Mouse (Mus musculus): ENCODE data around the gene Il2ra. TPM values are rescaled to one million over a fixed set of nuclear protein-coding genes. Genes with fewer than 3 reads are reported as not detected.

Il2ra gene
- polyA plus RNA-seq, 1 experiment from 2014 or later = not detected

- H3K9ac ChIP-seq (ENCODE audit: low read depth, low read length) = no peak overlapping the region
- no peak overlapping the region for H3K4me2 ChIP-seq (ENCODE audit: low read length)
- H3K9me3 ChIP-seq (replicated peaks; ENCODE audit: low read length) = no peaks in the 10 kb centered on the region
- no peak for TF ChIP-seq CTCF (IDR thresholded peaks at IDR 0.05; ENCODE audit: low read depth)
- no peak overlapping the region for H3K27ac ChIP-seq
- H3K27me3 ChIP-seq (ENCODE audit: insufficient read depth, low read length) = no peaks in the 10 kb centered on the region
- H3K4me3 ChIP-seq (replicated peaks; ENCODE audit: low read depth, low read length) = no peak overlapping the region
- H3K4me1 ChIP-seq (replicated peaks; ENCODE audit: insufficient read depth, low read length) = no peaks in the 10 kb centered on the region
- DNase-seq (ENCODE audit: low spot score) = no peak
- no peak for ATAC-seq (replicated peaks; ENCODE audit: low FRiP score, low read depth)
- H3K36me3 ChIP-seq (ENCODE audit: insufficient read depth, low read length) = no peaks in the 10 kb centered on the region
- 89% methylated on average over 4 of the region's 4 CpGs for WGBS
Observed at GRCm38 (mm10) chr2:11693352-11693751, 50.7 kb downstream of the Il2ra start.

GRCm38 (mm10) chr2:11694104-11694503, 51.5 kb downstream of the Il2ra start:
- Histone ChIP-seq H3K9ac (ENCODE audit: low read depth, low read length) (no peak overlapping the region), H3K27me3 (ENCODE audit: insufficient read depth, low read length) (no peaks in the 10 kb centered on the region), H3K4me2 (ENCODE audit: low read length) (no peak overlapping the region), H3K36me3 (ENCODE audit: insufficient read depth, low read length) (no peaks in the 10 kb centered on the region), H3K9me3 (replicated peaks; ENCODE audit: low read length) (no peaks in the 10 kb centered on the region), H3K4me3 (replicated peaks; ENCODE audit: low read depth, low read length) (no peak overlapping the region), H3K4me1 (replicated peaks; ENCODE audit: insufficient read depth, low read length) (no peaks in the 10 kb centered on the region), H3K27ac (no peak overlapping the region)
- TF ChIP-seq CTCF (IDR thresholded peaks at IDR 0.05; ENCODE audit: low read depth) = no peak
- WGBS = 67% methylated on average over 2 of the region's 2 CpGs
- ATAC-seq (replicated peaks; ENCODE audit: low FRiP score, low read depth) (peak; percentile 46; the same call in 1 of the 2 replicates), DNase-seq (ENCODE audit: low spot score) (no peak)

DNA sequence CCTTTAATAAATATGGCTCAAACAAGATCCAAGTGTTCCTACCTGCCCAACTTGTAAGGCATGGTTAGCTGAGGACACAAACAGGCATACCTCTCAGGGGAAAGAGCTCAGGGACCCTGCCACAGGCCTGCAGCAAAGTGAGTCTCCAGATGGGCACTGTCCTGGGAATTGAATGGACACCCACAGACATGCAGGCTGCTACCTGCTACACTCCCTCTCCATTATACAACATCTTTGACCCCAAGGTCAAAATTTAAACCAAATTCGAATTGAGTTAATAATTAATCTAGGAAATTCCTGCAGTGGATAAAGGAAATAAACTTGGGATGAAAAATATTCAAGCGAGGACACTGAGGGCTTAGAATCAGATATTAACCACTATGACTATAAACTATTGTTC, 53.3 kb downstream of the Il2ra start:
- H3K4me3 ChIP-seq (replicated peaks; ENCODE audit: low read depth, low read length) = no peak overlapping the region
- no peaks in the 10 kb centered on the region for H3K27me3 ChIP-seq (ENCODE audit: insufficient read depth, low read length)
- no peaks in the 10 kb centered on the region for H3K36me3 ChIP-seq (ENCODE audit: insufficient read depth, low read length)
- H3K9me3 ChIP-seq (replicated peaks; ENCODE audit: low read length) = no peaks in the 10 kb centered on the region
- no peak for TF ChIP-seq CTCF (IDR thresholded peaks at IDR 0.05; ENCODE audit: low read depth)
- ATAC-seq (replicated peaks; ENCODE audit: low FRiP score, low read depth) (no peak), DNase-seq (ENCODE audit: low spot score) (no peak)
- no peak overlapping the region for H3K9ac ChIP-seq (ENCODE audit: low read depth, low read length)
- no peaks in the 10 kb centered on the region for H3K4me1 ChIP-seq (replicated peaks; ENCODE audit: insufficient read depth, low read length)
- no peak overlapping the region for H3K27ac ChIP-seq
- WGBS = 58% methylated on average over 2 of the region's 2 CpGs
- H3K4me2 ChIP-seq (ENCODE audit: low read length) = no peak overlapping the region

DNA sequence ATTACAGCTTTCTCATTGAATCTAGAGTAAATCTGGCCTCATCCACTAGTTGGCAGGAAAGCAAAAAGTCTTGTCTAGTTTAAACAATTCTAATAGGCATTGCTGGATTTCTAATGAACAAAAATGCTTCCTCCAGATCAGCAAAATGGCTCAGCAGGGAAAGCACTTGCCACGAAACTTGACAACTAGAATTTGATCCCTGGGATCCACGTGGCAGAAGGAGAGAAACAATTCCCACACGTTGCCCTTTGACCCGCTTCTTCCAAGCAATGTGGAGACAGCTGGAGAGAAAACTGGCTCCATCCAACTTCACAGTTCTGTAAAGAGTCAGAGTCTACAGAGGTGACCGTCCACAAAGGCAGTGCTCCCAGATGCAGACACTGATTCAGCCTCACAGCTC, 56.4 kb downstream of the Il2ra start:
- no peaks in the 10 kb centered on the region for H3K9me3 ChIP-seq (replicated peaks; ENCODE audit: low read length)
- no peaks in the 10 kb centered on the region for H3K36me3 ChIP-seq (ENCODE audit: insufficient read depth, low read length)

DNA sequence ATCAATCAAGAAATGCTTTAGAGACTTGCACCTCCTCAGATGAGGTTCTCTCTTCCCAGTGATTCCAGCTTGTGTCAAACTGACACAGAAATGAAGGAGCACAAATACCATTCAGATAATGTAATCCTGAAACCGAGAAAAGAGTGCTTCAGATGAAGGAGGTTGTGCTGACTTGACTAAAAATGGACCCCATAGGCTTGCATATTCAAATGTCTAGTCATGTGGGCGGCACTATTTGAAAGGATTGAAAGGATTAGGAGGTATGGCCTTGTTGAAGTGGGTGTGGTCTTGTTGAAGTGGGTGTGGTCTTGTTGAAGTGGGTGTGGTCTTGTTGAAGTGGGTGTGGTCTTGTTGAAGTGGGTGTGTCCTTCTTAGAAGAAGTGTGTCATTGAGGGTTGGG, 57.3 kb downstream of the Il2ra start:
- DNase-seq (ENCODE audit: low spot score) (no peak), ATAC-seq (replicated peaks; ENCODE audit: low FRiP score, low read depth) (no peak)
- Histone ChIP-seq H3K4me3 (replicated peaks; ENCODE audit: low read depth, low read length) (no peak overlapping the region), H3K27ac (no peak overlapping the region), H3K9ac (ENCODE audit: low read depth, low read length) (no peak overlapping the region), H3K4me2 (ENCODE audit: low read length) (no peak overlapping the region), H3K9me3 (replicated peaks; ENCODE audit: low read length) (no peaks in the 10 kb centered on the region), H3K4me1 (replicated peaks; ENCODE audit: insufficient read depth, low read length) (no peaks in the 10 kb centered on the region), H3K27me3 (ENCODE audit: insufficient read depth, low read length) (no peaks in the 10 kb centered on the region), H3K36me3 (ENCODE audit: insufficient read depth, low read length) (no peaks in the 10 kb centered on the region)
- WGBS = 86% methylated on average over 2 of the region's 2 CpGs
- TF ChIP-seq CTCF (IDR thresholded peaks at IDR 0.05; ENCODE audit: low read depth) = no peak

More for the DNA sequence above, 56.4 kb downstream of the Il2ra start:
- ATAC-seq (replicated peaks; ENCODE audit: low FRiP score, low read depth) (no peak), DNase-seq (ENCODE audit: low spot score) (no peak)
- WGBS = 33% methylated on average over 5 of the region's 5 CpGs
- Histone ChIP-seq H3K4me3 (replicated peaks; ENCODE audit: low read depth, low read length) (no peak overlapping the region), H3K27me3 (ENCODE audit: insufficient read depth, low read length) (no peaks in the 10 kb centered on the region), H3K9ac (ENCODE audit: low read depth, low read length) (no peak overlapping the region), H3K4me2 (ENCODE audit: low read length) (no peak overlapping the region), H3K27ac (no peak overlapping the region), H3K4me1 (replicated peaks; ENCODE audit: insufficient read depth, low read length) (no peaks in the 10 kb centered on the region)
- TF ChIP-seq CTCF (IDR thresholded peaks at IDR 0.05; ENCODE audit: low read depth) = no peak

DNA sequence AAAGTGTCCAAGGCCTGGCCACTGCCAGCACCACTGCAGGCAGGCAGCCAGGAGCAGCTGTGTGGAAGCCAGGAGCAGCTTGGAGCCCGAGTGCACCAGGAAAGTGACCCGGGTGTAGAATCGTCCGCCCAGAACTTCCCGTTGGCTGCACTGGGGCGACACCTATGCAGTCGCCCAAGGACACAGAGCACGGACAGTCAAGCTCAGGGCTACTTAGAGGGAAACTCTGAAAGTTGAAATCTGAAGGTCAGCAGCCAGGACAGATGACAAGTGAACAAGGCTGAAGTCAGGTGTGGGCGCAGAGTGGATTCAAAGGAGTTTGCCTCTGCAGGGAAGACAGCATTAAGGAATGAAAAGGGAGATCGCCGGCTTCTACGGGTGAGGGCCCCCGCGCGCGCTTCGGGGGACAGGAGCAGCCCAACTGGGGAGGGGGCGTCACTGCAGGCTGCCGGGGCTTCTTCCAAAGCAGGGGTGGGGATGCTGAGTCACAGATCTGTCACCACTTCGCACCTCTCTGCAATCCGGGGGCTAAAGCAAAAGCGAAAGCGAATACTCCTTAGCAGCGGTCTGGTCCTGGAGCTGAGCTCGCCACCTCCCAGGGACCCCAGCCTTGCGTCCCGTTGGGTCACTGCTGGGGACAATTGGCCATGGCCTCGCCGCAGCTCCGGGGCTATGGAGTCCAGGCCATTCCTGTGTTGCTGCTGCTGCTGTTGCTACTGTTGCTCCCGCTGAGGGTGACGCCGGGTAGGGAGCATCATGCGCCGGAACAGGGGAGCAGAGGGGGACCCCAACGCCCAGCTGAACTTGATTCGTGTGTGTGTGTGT, 62.8 kb downstream of the Il2ra start, which contains the start of gene Il15ra:
Il15ra (plus strand) TSS at position 90 of the 825 bp plus-strand sequence.
- under 1% methylated on average over 37 of the region's 37 CpGs for whole genome bisulfite sequencing
- ATAC-seq (replicated peaks; ENCODE audit: low FRiP score, low read depth) = peak; percentile 75
- TF ChIP-seq CTCF (IDR thresholded peaks at IDR 0.05; ENCODE audit: low read depth) = no peak

More for the DNA sequence above, 62.8 kb downstream of the Il2ra start, which contains the start of gene Il15ra:
- Histone ChIP-seq H3K27me3 (ENCODE audit: insufficient read depth, low read length) (no peaks in the 10 kb centered on the region), H3K4me3 (replicated peaks; ENCODE audit: low read depth, low read length) (peak within 1 kb of the TSS; percentile 71), H3K36me3 (ENCODE audit: insufficient read depth, low read length) (no peaks in the 10 kb centered on the region), H3K9ac (ENCODE audit: low read depth, low read length) (peak within 1 kb of the TSS; percentile 70), H3K4me2 (ENCODE audit: low read length) (peak within 1 kb of the TSS; percentile 97), H3K27ac (peak within 1 kb of the TSS; percentile 14; the same call in 1 of the 2 replicates), H3K9me3 (replicated peaks; ENCODE audit: low read length) (no peaks in the 10 kb centered on the region), H3K4me1 (replicated peaks; ENCODE audit: insufficient read depth, low read length) (no peaks in the 10 kb centered on the region; the same call in 1 of the 2 replicates)
- peak; percentile 68 for DNase-seq (ENCODE audit: low spot score)
